Mouse (Mus musculus): ENCODE measurements at regions not wholly inside any gene's neighbourhood (a gene's known extent, or its start where the extent isn't known, plus 50 kb on each side); places are given as distances from the start of the nearest gene placed in this dataset.

- H3K9me3 ChIP-seq (replicated peaks; ENCODE audit: low read length) = peaks cover 5% of the 10 kb centered on the region
- no peaks in the 10 kb centered on the region for H3K36me3 ChIP-seq (replicated peaks in 1 of 2; ENCODE audit: control insufficient read depth in 1 of 2, insufficient read depth in 1 of 2, low read length in 1 of 2)
- peaks cover 8 to 30% of the 10 kb centered on the region in 2 experiments for H3K4me1 ChIP-seq (ENCODE audit: control insufficient read depth in 1 of 2, insufficient read depth in 2 of 2)
- no peaks in the 10 kb centered on the region for H3K79me2 ChIP-seq (replicated peaks; ENCODE audit: control insufficient read depth, extremely low read depth, insufficient read depth, poor library complexity, severe bottlenecking)
- no peak for TF ChIP-seq CHD2 (IDR thresholded peaks at IDR 0.05; ENCODE audit: low read length)
- no peak overlapping the region for H3K9ac ChIP-seq (ENCODE audit: insufficient read depth, low read depth)
- H3K27ac ChIP-seq (ENCODE audit: insufficient read depth, low read depth) = no peak overlapping the region
- dilution Hi-C loops (cut with MboI; ENCODE audit: extremely low pct_ligation_motif_present, extremely low pct_unique_long_range_greater_than_20kb, low sequenced_read_pairs) (no loop called here), in situ Hi-C loops (cut with MboI; ENCODE audit: low pct_ligation_motif_present, low pct_unique_long_range_greater_than_20kb, low sequenced_read_pairs) (no loop called here)
- no peaks in the 10 kb centered on the region for H3K27me3 ChIP-seq (replicated peaks)
- DNase-seq (ENCODE audit: extremely low read depth) = no peak
- no peak overlapping the region for H3K4me3 ChIP-seq (replicated peaks in 1 of 3; ENCODE audit: low read depth in 2 of 3, low read length in 2 of 3, poor library complexity in 1 of 3)
- no peak overlapping the region for H3K4me2 ChIP-seq (ENCODE audit: insufficient read depth, low read depth, poor library complexity, severe bottlenecking)
These were observed 68.4 kb upstream of the Zfp217 start for GRCm38 (mm10) chr2:170216311-170216710.

DNA sequence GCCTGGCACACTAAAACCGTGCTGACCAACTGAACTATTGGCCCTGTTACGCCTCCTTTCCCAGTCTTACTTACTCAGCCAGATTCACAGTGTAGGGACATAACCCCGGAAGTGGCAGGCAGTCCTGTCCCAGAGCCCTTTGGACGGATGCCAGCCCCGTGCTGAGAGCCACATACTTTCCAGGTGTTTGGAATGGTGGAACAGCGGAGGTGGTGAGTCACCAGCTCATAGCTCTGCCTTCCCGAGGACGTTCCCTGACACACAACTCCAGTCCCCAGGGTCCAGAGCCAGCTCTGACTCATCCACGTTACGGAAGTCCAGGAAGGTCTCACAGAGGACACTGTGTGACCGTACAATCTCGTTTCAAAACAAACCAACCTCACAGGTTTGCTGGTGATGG lies 61.2 kb upstream of the Zfp217 start:
- no peaks in the 10 kb centered on the region for H3K27me3 ChIP-seq (replicated peaks)
- in situ Hi-C loops (cut with MboI; ENCODE audit: low pct_ligation_motif_present, low pct_unique_long_range_greater_than_20kb, low sequenced_read_pairs) = no loop called here
- peaks cover 8 to 36% of the 10 kb centered on the region in 2 experiments for H3K4me1 ChIP-seq (ENCODE audit: control insufficient read depth in 1 of 2, insufficient read depth in 2 of 2)
- H3K36me3 ChIP-seq (replicated peaks in 1 of 2; ENCODE audit: control insufficient read depth in 1 of 2, insufficient read depth in 1 of 2, low read length in 1 of 2) = no peaks in the 10 kb centered on the region
- no peak overlapping the region for H3K9ac ChIP-seq (ENCODE audit: insufficient read depth, low read depth)
- no peak for DNase-seq (ENCODE audit: extremely low read depth)
- H3K9me3 ChIP-seq (replicated peaks; ENCODE audit: low read length) = peaks cover 2% of the 10 kb centered on the region
- dilution Hi-C loops (cut with MboI; ENCODE audit: extremely low pct_ligation_motif_present, extremely low pct_unique_long_range_greater_than_20kb, low sequenced_read_pairs) = no loop called here
- H3K79me2 ChIP-seq (replicated peaks; ENCODE audit: control insufficient read depth, extremely low read depth, insufficient read depth, poor library complexity, severe bottlenecking) = no peaks in the 10 kb centered on the region
- H3K27ac ChIP-seq (ENCODE audit: insufficient read depth, low read depth) = no peak overlapping the region
- H3K4me2 ChIP-seq (ENCODE audit: insufficient read depth, low read depth, poor library complexity, severe bottlenecking) = no peak overlapping the region
- H3K4me3 ChIP-seq (replicated peaks in 1 of 3; ENCODE audit: low read depth in 2 of 3, low read length in 2 of 3, poor library complexity in 1 of 3) = no peak overlapping the region
- no peak for TF ChIP-seq GABPA (IDR thresholded peaks at IDR 0.05; ENCODE audit: insufficient replicate concordance, low read depth, low read length)
- TF ChIP-seq CHD1 (IDR thresholded peaks at IDR 0.05; ENCODE audit: low read depth, low read length) = no peak
- no peak for TF ChIP-seq RCOR1 (conservative IDR thresholded peaks at IDR 0.05; ENCODE audit: low read depth, low read length)
- no peak for TF ChIP-seq E2F4 (IDR thresholded peaks at IDR 0.05; ENCODE audit: insufficient replicate concordance, low read depth, low read length)
- no peak for TF ChIP-seq MXI1 (IDR thresholded peaks at IDR 0.05; ENCODE audit: low read depth, low read length)
- no peak for TF ChIP-seq ZMIZ1 (IDR thresholded peaks at IDR 0.05; ENCODE audit: low read depth, low read length)
- no peak for TF ChIP-seq ZNF384 (IDR thresholded peaks at IDR 0.05; ENCODE audit: low read depth, low read length)
- TF ChIP-seq TBP (conservative IDR thresholded peaks at IDR 0.05; ENCODE audit: low read depth, low read length) = no peak
- TF ChIP-seq PAX5 (IDR thresholded peaks at IDR 0.05; ENCODE audit: low read length) = no peak
- TF ChIP-seq JUND (conservative IDR thresholded peaks at IDR 0.05; ENCODE audit: low read depth, low read length) = no peak
- no peak for TF ChIP-seq JUN (IDR thresholded peaks at IDR 0.05; ENCODE audit: insufficient read depth, low read depth, low read length)
- TF ChIP-seq ETS1 (conservative IDR thresholded peaks at IDR 0.05; ENCODE audit: low read depth, low read length) = no peak
- no peak for TF ChIP-seq NELFE (IDR thresholded peaks at IDR 0.05; ENCODE audit: low read depth, low read length)
- no peak for TF ChIP-seq USF2 (conservative IDR thresholded peaks at IDR 0.05; ENCODE audit: low read depth, low read length)

GRCm38 (mm10) chr2:170207878-170208277 lies 60.0 kb upstream of the Zfp217 start:
- Histone ChIP-seq H3K9ac (ENCODE audit: insufficient read depth, low read depth) (no peak overlapping the region), H3K27ac (ENCODE audit: insufficient read depth, low read depth) (no peak overlapping the region), H3K4me1 (ENCODE audit: control insufficient read depth in 1 of 2, insufficient read depth in 2 of 2) (peaks cover 13 to 47% of the 10 kb centered on the region in 2 experiments), H3K79me2 (replicated peaks; ENCODE audit: control insufficient read depth, extremely low read depth, insufficient read depth, poor library complexity, severe bottlenecking) (no peaks in the 10 kb centered on the region), H3K4me2 (ENCODE audit: insufficient read depth, low read depth, poor library complexity, severe bottlenecking) (no peak overlapping the region), H3K9me3 (replicated peaks; ENCODE audit: low read length) (peaks cover 2% of the 10 kb centered on the region), H3K27me3 (replicated peaks) (no peaks in the 10 kb centered on the region), H3K36me3 (replicated peaks in 1 of 2; ENCODE audit: control insufficient read depth in 1 of 2, insufficient read depth in 1 of 2, low read length in 1 of 2) (no peaks in the 10 kb centered on the region), H3K4me3 (replicated peaks in 1 of 3; ENCODE audit: low read depth in 2 of 3, low read length in 2 of 3, poor library complexity in 1 of 3) (no peak overlapping the region)
- TF ChIP-seq BHLHE40 (IDR thresholded peaks at IDR 0.05; ENCODE audit: low read depth, low read length) (no peak), IRF4 (IDR thresholded peaks at IDR 0.05; ENCODE audit: low read depth, low read length) (no peak), MEF2A (IDR thresholded peaks at IDR 0.05; ENCODE audit: borderline replicate concordance, low read depth, low read length) (no peak), TCF12 (IDR thresholded peaks at IDR 0.05; ENCODE audit: low read depth, low read length) (no peak), SMC3 (IDR thresholded peaks at IDR 0.05; ENCODE audit: low read depth, low read length) (peak; percentile 35; the same call in 1 of the 2 replicates), MYC (IDR thresholded peaks at IDR 0.05; ENCODE audit: low read depth, low read length) (no peak), MXI1 (IDR thresholded peaks at IDR 0.05; ENCODE audit: low read depth, low read length) (no peak), CHD1 (IDR thresholded peaks at IDR 0.05; ENCODE audit: low read depth, low read length) (no peak), NELFE (IDR thresholded peaks at IDR 0.05; ENCODE audit: low read depth, low read length) (no peak), MAZ (IDR thresholded peaks at IDR 0.05; ENCODE audit: low read depth, low read length) (no peak), JUN (IDR thresholded peaks at IDR 0.05; ENCODE audit: insufficient read depth, low read depth, low read length) (no peak), JUND (conservative IDR thresholded peaks at IDR 0.05; ENCODE audit: low read depth, low read length) (no peak), GABPA (IDR thresholded peaks at IDR 0.05; ENCODE audit: insufficient replicate concordance, low read depth, low read length) (no peak), RAD21 (IDR thresholded peaks at IDR 0.05; ENCODE audit: low read depth, low read length) (peak; percentile 26), CTCF (conservative IDR thresholded peaks at IDR 0.05 in 1 of 2, IDR thresholded peaks at IDR 0.05 in 1 of 2; ENCODE audit: low read depth in 2 of 2, low read length in 2 of 2) (peak in 1 of 2 experiments; percentile 49; a peak in 2 of 4 replicates)
- DNase-seq (ENCODE audit: extremely low read depth) = no peak
- in situ Hi-C loops (cut with MboI; ENCODE audit: low pct_ligation_motif_present, low pct_unique_long_range_greater_than_20kb, low sequenced_read_pairs) = no loop called here
- dilution Hi-C loops (cut with MboI; ENCODE audit: extremely low pct_ligation_motif_present, extremely low pct_unique_long_range_greater_than_20kb, low sequenced_read_pairs) = no loop called here
